Mouse (Mus musculus): Measurements from ENCODE around the gene Arntl.
"Not testable (repeated sequence)": the region's sequence is repeated elsewhere in the genome, so short reads cannot be mapped to it uniquely, and the experiment has no call there.

Gene Arntl

GRCm38 (mm10) chr7:113251554-113251953, 44.3 kb downstream of the Arntl start:
- DNase-seq (ENCODE audit: low spot score), result no peak

- no peak for DNase-seq (ENCODE audit: low spot score)
Observed at GRCm38 (mm10) chr7:113253777-113254405, 46.6 kb downstream of the Arntl start.

GRCm38 (mm10) chr7:113256046-113256445, 48.8 kb downstream of the Arntl start:
- DNase-seq (ENCODE audit: low spot score), result no peak

GRCm38 (mm10) chr7:113258430-113258829, 51.2 kb downstream of the Arntl start:
- no peak for DNase-seq (ENCODE audit: low spot score)

GRCm38 (mm10) chr7:113260321-113261167, 53.3 kb downstream of the Arntl start:
- no peak for DNase-seq (ENCODE audit: low spot score)

GRCm38 (mm10) chr7:113261690-113262089, 54.4 kb downstream of the Arntl start:
- no peak for DNase-seq (ENCODE audit: low spot score)

GRCm38 (mm10) chr7:113262510-113263467, 55.5 kb downstream of the Arntl start:
- DNase-seq (ENCODE audit: low spot score), result not testable (repeated sequence)

GRCm38 (mm10) chr7:113263990-113264389, 56.7 kb downstream of the Arntl start:
- DNase-seq (ENCODE audit: low spot score), result no peak

- peak; percentile 55 for DNase-seq (ENCODE audit: low spot score)
Observed at GRCm38 (mm10) chr7:113268287-113268686, 61.0 kb downstream of the Arntl start.

- DNase-seq (ENCODE audit: low spot score), result no peak
Observed at GRCm38 (mm10) chr7:113269081-113269480, 61.8 kb downstream of the Arntl start.

- no peak for DNase-seq (ENCODE audit: low spot score)
Observed at GRCm38 (mm10) chr7:113269921-113270320, 62.7 kb downstream of the Arntl start.

GRCm38 (mm10) chr7:113270551-113270950, 63.3 kb downstream of the Arntl start:
- no peak for DNase-seq (ENCODE audit: low spot score)

- no peak for DNase-seq (ENCODE audit: low spot score)
Observed at GRCm38 (mm10) chr7:113270991-113271390, 63.7 kb downstream of the Arntl start.

GRCm38 (mm10) chr7:113272338-113272997, 65.2 kb downstream of the Arntl start:
- DNase-seq (ENCODE audit: low spot score), result no peak

GRCm38 (mm10) chr7:113277245-113277644, 70.0 kb downstream of the Arntl start:
- no peak for DNase-seq (ENCODE audit: low spot score)

- no peak for DNase-seq (ENCODE audit: low spot score)
Observed at GRCm38 (mm10) chr7:113278493-113278892, 71.2 kb downstream of the Arntl start.

- no peak for DNase-seq (ENCODE audit: low spot score)
Observed at GRCm38 (mm10) chr7:113279246-113279645, 72.0 kb downstream of the Arntl start.

- DNase-seq (ENCODE audit: low spot score), result no peak
Observed at GRCm38 (mm10) chr7:113285405-113285804, 78.1 kb downstream of the Arntl start.

- no peak for DNase-seq (ENCODE audit: low spot score)
Observed at GRCm38 (mm10) chr7:113289211-113289610, 81.9 kb downstream of the Arntl start.

- DNase-seq (ENCODE audit: low spot score), result no peak
Observed at GRCm38 (mm10) chr7:113291741-113292140, 84.5 kb downstream of the Arntl start.

- DNase-seq (ENCODE audit: low spot score), result no peak
Observed at GRCm38 (mm10) chr7:113292193-113292592, 84.9 kb downstream of the Arntl start.

GRCm38 (mm10) chr7:113294598-113294997, 87.3 kb downstream of the Arntl start:
- no peak for DNase-seq (ENCODE audit: low spot score)
